17 mouse cellular contexts compared by ENCODE assay signal in genomic region chr2:113930948-113931347, GRCm38 (mm10).
"Had no signal": no experiment of that assay in that cellular context is flagged by ENCODE, and none has a peak within 500 bp of the region (broad histone marks: within the 10 kb centered on the region; RNA-seq: fewer than 3 reads in every experiment).

No protein-coding gene starts in this region.

- ATAC-seq: hindbrain, embryonic 16.5 days; intestine, embryonic 16.5 days; liver, embryonic 12.5 days had no signal

- DNase-seq: gastrocnemius, adult 2 months; gastrocnemius, postnatal 10 days; gastrocnemius, postnatal 25 days; heart, adult 18-20 months; heart, postnatal 10 days; heart, postnatal 4 days; kidney, adult 11 months; kidney, adult 2 months; kidney, adult 9 months; kidney, postnatal 14 days; kidney, postnatal 36 days; layer of hippocampus, adult 9-11 months; layer of hippocampus, postnatal 36 days; left cerebral cortex, postnatal 4 days had no signal
